Comparison of ENCODE assay signal across 8 mouse cellular contexts in the genomic region with DNA sequence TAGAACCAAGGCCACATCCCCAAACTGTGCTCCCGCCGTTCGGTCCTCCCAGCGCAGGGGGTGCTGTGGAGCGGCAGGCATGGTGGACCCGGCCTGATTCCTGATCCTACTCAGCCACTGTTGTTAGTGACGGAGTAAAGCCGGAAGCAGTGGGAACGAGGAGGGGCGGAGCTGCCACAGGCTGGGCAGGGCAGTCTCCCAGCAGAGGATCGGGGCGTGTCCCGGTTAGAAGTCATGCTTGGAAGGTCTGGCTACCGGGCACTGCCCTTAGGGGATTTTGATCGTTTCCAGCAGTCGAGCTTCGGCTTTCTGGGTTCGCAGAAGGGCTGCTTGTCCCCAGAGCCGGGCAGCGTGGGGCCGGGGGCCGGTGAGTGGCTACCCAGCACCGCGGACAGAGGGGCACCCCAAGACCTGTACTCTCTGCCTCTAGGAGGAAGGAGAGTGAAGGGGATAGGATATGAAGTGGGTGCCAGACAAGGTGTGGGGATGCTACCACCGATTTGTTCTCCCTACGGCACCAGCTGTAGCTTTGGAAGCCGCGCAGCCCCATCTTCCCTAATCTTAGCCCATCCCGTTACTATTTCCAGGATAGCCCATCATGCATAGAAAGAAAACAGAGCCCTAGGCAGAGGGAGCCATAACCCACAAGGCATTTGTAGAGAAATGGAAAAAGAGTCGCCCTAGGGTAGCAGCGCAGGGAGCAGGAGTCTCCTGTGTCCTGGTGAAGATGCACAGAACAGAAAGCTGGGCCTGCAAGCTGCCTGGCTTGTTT. TPM values are rescaled to one million over a fixed set of nuclear protein-coding genes. Genes with fewer than 3 reads are reported as not detected.
DNase-seq lines count a peak whose midpoint lies in the region; ATAC-seq and TF ChIP-seq lines count a peak whose summit lies in the region.

A gene (plus strand): TSS at position 132 of the 772 bp plus-strand sequence.

- peak within 1 kb of the TSS; percentile 79 for H3K4me2 ChIP-seq in kidney, embryonic 15.5 days

- ATAC-seq in kidney, embryonic 15.5 days (replicated peaks; ENCODE audit: low FRiP score): peak; percentile 97
- peak; percentile 98 for ATAC-seq in monocyte, adult 5-6 weeks (replicated peaks; ENCODE audit: insufficient number of reproducible peaks, low FRiP score, low TSS enrichment, poor library complexity, severe bottlenecking)

- under 1% methylated on average over 31 of the region's 31 CpGs for WGBS in heart, embryonic 10.5 days
- under 1% methylated on average over 31 of the region's 31 CpGs for WGBS in kidney, embryonic 15.5 days

- no peaks in the 10 kb centered on the region for H3K9me3 ChIP-seq in heart, embryonic 10.5 days
- no peaks in the 10 kb centered on the region for H3K9me3 ChIP-seq in kidney, embryonic 15.5 days (replicated peaks)

- peaks cover 40% of the 10 kb centered on the region for H3K4me1 ChIP-seq in bone marrow macrophage, adult 2 months (ENCODE audit: control insufficient read depth, insufficient read depth, low read length)
- H3K4me1 ChIP-seq in embryonic fibroblast, embryonic 13.5 days (ENCODE audit: control insufficient read depth, insufficient read depth, low read length): peaks cover 12% of the 10 kb centered on the region
- peaks cover 32% of the 10 kb centered on the region for H3K4me1 ChIP-seq in heart, embryonic 10.5 days
- H3K4me1 ChIP-seq in kidney, embryonic 15.5 days: peaks cover 33% of the 10 kb centered on the region

- TF ChIP-seq POLR2A in bone marrow macrophage, adult 2 months (IDR thresholded peaks at IDR 0.05; ENCODE audit: borderline replicate concordance, low read depth, low read length): no peak
- TF ChIP-seq POLR2A in embryonic fibroblast, embryonic 13.5 days (IDR thresholded peaks at IDR 0.05; ENCODE audit: low read depth, low read length): peak; percentile 84

- H3K27ac ChIP-seq in bone marrow macrophage, adult 2 months (ENCODE audit: insufficient read depth, low read depth, low read length): peak within 1 kb of the TSS; percentile 63
- peak within 1 kb of the TSS; percentile 27 for H3K27ac ChIP-seq in embryonic fibroblast, embryonic 13.5 days (ENCODE audit: insufficient read depth, low read length)
- H3K27ac ChIP-seq in heart, embryonic 10.5 days: peak within 1 kb of the TSS; percentile 90
- peak within 1 kb of the TSS; percentile 89 for H3K27ac ChIP-seq in kidney, embryonic 15.5 days

- peaks cover 19% of the 10 kb centered on the region for H3K36me3 ChIP-seq in heart, embryonic 10.5 days
- peaks cover 27% of the 10 kb centered on the region for H3K36me3 ChIP-seq in kidney, embryonic 15.5 days

- peak within 1 kb of the TSS; percentile 82 for H3K4me3 ChIP-seq in bone marrow macrophage, adult 2 months (ENCODE audit: insufficient read depth, low read length)
- peak within 1 kb of the TSS; percentile 58 for H3K4me3 ChIP-seq in embryonic fibroblast, embryonic 13.5 days (ENCODE audit: insufficient read depth, low read length)
- peak within 1 kb of the TSS; percentile 91 for H3K4me3 ChIP-seq in heart, embryonic 10.5 days
- H3K4me3 ChIP-seq in kidney, embryonic 15.5 days (replicated peaks): peak within 1 kb of the TSS; percentile 89

- peak; percentile 16; the same call in 1 of the 2 replicates for TF ChIP-seq CTCF in bone marrow macrophage, adult 2 months (IDR thresholded peaks at IDR 0.05; ENCODE audit: low read depth, low read length)
- TF ChIP-seq CTCF in embryonic fibroblast, embryonic 13.5 days (IDR thresholded peaks at IDR 0.05; ENCODE audit: borderline replicate concordance, insufficient read depth, low read length): peak; percentile 97

- DNase-seq in A20 (ENCODE audit: low read depth, low spot score) (peak; percentile 93), liver (peak; percentile 97)
- DNase-seq in heart, embryonic 10.5 days (ENCODE audit: low spot score): peak; percentile 98
- DNase-seq in spleen, postnatal 4 days (ENCODE audit: low spot score in 2 of 2): peak; percentile 95 to 98

- peak within 1 kb of the TSS; percentile 72 for H3K9ac ChIP-seq in kidney, embryonic 15.5 days

- H3K27me3 ChIP-seq in heart, embryonic 10.5 days (ENCODE audit: insufficient read depth, poor library complexity, severe bottlenecking): no peaks in the 10 kb centered on the region
- no peaks in the 10 kb centered on the region for H3K27me3 ChIP-seq in kidney, embryonic 15.5 days

RNA-seq across cellular contexts. Expression of the gene that starts here (rescaled TPM):
- 21.3 and 25.2 TPM in 2 replicates for polyA plus RNA-seq in bone marrow macrophage, adult 2 months (2012; ENCODE audit: insufficient read depth, insufficient read length, missing spikeins)
- 25.9 and 27.0 TPM in 2 replicates for polyA plus RNA-seq in embryonic fibroblast, embryonic 13.5 days (2011; ENCODE audit: insufficient read length, low read depth, missing spikeins)
- polyA plus RNA-seq in heart, embryonic 10.5 days (2016; fragmentation: Nextera tagmentation; extraction: Ambion mirVana): 24.2 and 27.0 TPM in 2 replicates
- 29.9 and 33.6 TPM in 2 replicates for polyA plus RNA-seq in kidney, embryonic 15.5 days (2015; fragmentation: Nextera tagmentation; extraction: Ambion mirVana)
- 11.3 to 14.2 TPM (median 13.0 TPM) in 3 replicates for total RNA-seq in monocyte, adult 5-6 weeks (2017)

Comparison
In these comparisons a context has a peak if more than half of its experiments do, and no peak if none do; other contexts are left out.
1. Peak in every context shown above with its lines: DNase-seq, ATAC-seq, H3K4me3 ChIP-seq and H3K27ac ChIP-seq.
2. H3K27ac ChIP-seq: peak in every context shown above with its lines; median percentile 90 in heart, embryonic 10.5 days; 89 in kidney, embryonic 15.5 days; 63 in bone marrow macrophage, adult 2 months; 27 in embryonic fibroblast, embryonic 13.5 days.